Mouse (Mus musculus) layer of hippocampus, adult 8-10 months (tissue): ENCODE results near the gene Ckm. TPM values are rescaled to one million over a fixed set of nuclear protein-coding genes. Genes with fewer than 3 reads are reported as not detected.

Source experiments
- DNase-seq, 2 experiments: peaks; one replicate each; pipeline ENCODE4 v3.0.0; 2022; ENCODE audit warnings: low spot score in 2 of 2
- microRNA-seq, 2 experiments: library from miRNA; unstranded; fragments of <30 nt; microRNA quantifications; one replicate each; pipeline ENCODE4 v1.2.0; 2022
- total RNA-seq, 4 experiments: library from RNA; stranded (reverse); gene quantifications; 2 replicates each; pipeline ENCODE4 v1.2.4; 2022

Gene Ckm
- total RNA-seq, 4 experiments from 2014 or later, result 0.18 to 4.8 TPM; not detected in 2

DNA sequence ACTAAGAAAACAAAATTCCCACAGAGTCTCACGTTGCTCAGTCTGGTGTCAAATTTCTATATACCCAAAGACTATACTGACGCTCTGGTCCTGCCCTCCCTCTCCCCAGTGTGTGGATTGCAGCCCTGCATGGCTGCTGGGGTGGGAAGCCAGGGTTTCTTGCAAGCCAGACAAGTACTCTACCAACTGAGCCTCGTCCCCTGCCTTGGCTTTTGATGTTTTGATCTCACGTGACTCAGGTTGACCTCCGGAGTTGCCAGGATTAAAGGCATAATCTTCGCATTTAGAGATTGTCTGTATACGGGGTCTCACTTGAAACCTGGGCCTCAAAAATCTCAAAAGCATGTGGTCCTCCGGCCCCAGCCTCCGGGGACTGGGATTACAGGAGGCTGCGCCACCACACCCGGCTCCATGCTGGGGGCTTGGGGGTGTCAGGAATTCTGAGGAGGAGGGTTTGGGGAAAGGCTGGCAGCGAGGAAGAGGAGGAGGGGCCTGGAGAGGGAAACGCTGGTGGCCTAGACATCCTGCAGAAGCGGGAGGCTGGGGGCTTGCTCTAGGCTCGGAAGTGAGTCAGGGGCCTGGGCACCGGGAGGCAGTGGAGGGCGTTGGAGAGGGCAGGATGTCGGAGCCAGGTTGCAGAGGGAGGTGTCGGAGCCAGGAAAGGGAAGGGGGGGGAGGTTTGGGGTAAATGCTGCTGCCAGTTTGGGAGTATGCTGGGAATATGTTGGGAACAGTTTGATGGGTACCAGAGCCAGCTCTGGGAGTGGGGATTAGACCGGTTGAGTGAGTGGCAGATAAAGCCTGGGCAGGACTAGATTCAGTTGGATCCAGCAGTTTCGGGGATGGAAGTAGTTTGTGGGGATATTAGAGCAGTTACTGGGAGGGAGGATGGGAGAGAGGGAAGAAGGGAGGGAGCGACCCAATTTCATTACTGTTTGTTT lies 60.1 kb downstream of the Ckm start:
- DNase-seq, result no peak

DNA sequence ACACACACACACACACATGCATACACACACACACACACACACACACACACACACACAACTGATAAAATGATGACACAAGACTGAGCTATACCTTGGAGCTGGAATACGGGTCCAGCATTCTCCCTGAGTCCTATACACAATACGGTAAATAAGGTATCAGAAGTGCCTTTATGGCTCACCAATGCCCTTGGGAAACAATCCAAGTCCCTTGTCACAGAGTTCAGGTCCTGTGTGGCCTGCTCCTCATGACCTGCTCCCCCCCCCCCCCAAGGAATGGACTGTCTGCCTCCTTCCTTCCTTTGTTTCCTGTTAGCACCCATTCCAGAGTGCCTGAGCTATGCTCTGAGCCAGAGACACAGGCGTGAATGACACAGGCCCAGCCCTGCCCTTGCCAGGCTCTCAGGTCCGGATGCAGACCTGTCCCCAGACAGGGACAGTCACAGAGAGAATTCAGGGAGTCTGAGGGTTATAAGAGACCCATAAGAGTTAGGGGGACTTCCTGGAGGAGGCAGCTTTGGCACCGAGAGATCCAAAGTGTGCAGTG lies 62.1 kb downstream of the Ckm start:
- DNase-seq, result no peak

DNA sequence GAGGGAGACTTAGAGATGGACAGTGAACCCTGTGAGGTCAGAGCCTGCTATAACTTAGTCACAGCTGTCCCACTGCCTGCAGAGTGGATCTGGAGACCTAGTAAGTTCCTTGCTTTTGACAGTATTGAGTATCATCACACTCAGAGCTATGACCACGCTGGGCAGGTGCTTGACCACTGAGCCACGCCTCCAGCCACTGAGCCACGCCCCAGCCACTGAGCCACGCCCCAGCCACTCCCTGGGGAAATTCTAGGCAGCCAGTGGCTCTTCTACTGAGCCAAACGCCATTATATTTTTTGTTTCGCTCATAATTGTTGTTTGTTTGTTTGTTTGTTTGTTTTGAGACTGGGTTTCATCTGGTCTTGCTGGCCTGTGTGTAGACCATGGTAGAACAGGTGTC lies 63.1 kb downstream of the Ckm start:
- no peak for DNase-seq

DNA sequence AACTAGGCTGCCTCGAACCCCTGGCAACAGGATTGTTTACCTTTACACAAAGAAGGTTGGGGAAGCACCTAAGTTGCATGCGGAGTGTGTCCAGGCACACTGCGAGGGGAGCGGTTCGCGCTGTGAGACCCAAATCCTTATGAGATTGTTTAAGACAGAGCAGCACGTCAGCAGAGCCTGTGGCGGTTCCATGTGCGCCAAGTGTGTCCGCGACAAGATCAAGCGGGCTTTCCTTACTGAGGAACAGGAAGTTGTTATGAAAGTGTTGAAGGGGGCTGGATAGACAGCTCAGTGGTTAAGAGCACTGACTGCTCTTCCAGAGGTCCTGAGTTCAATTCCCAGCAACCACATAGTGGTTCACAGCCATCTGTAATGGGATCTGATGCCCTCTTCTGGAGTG lies 63.7 kb downstream of the Ckm start:
- no peak for DNase-seq

DNA sequence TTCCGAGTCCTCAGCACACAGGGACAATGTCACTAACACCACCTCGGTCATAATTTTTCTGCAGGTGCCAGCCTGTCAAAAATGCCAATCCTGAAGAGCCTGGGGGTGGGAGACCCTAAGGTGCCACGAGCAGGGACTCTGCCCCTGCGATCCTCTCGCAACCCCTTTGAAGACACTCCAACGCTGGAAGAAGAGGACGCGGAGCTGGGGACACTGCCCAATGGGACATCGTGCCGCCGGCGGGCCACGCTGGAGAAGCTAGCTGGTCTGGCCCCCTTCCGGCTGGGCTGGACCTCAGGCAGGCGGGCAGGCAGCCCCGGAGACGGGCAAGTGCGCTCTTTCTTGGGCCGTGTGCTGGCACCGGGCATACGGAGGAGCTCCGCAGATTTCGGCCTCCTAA lies 64.8 kb downstream of the Ckm start:
- DNase-seq, result no peak

DNA sequence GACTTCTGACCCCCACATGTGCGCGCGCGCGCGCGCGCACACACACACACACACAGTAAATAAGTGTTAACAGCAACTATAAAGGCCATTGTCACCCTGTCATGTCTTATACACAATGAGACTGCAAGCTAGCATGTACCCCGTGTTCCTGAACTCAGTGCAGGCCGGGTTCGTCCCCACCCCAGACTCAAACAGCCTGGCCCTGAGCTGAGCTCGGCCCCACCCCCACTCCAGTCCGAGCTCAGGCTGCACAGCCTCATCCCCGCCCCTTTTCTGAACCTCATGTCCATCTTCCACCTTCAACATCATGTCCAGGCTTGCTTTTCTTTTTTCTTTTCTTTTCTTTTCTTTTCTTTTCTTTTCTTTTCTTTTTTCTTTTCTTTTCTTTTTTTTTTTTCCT lies 65.7 kb downstream of the Ckm start:
- DNase-seq, result no peak

DNA sequence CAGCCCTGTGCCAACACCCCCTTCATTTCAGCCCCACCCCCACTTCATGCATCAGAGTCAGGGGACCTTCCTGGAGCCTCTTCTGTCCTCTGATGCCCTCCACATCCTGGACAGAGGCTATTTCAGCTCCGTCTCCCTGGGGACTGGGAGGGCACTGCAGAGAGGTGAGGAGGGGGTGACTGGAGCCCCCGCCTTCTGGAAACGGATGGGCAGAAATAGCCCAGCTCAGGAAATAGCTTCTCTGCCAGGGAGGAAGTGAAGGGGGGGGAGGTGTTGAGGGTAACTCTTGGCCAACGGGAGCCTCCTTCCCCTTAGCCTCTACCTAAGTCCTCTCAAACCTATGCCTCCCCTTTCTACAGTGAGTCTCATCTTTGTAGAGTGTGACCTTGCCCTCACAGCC lies 67.8 kb downstream of the Ckm start:
- DNase-seq, result no peak

Small RNA genes within 50 kb of the gene (microRNA-seq; reads per million reads assigned to microRNA genes)
- gene Mir343, result 0 reads per million in 2 experiments

Other genes with a start within 250 kb of the Ckm start
- gene Gipr, start 238.6 kb upstream of the Ckm start, total RNA-seq, result 1 to 10 TPM; 1.0 to 1.5 (median 1.2) TPM
- 100 to 1,000 TPM; 156 to 198 (median 171) TPM for gene Eml2, start 228.4 kb upstream of the Ckm start, total RNA-seq
- 1 to 10 TPM; 1.3 to 2.7 (median 1.8) TPM for gene Gpr4, start 192.2 kb upstream of the Ckm start, total RNA-seq
- gene Opa3, start 176.4 kb upstream of the Ckm start, total RNA-seq, result 10 to 100 TPM; 33.8 to 45.7 (median 40.7) TPM
- gene Vasp, start 133.0 kb upstream of the Ckm start, total RNA-seq, result 10 to 100 TPM; 17.4 to 26.8 (median 19.5) TPM
- gene Ppm1n, start 124.7 kb upstream of the Ckm start, total RNA-seq, result under 1 TPM in 1 of 4 experiments, not detected in 3; 0.28 TPM
- gene Rtn2, start 122.2 kb upstream of the Ckm start, total RNA-seq, result 10 to 100 TPM; 76.6 to 96.7 (median 85.4) TPM
- 10 to 100 TPM in 3 of 4 experiments, 1 to 10 TPM in 1; 5.4 to 13.8 (median 10.7) TPM for gene Fosb, start 94.7 kb upstream of the Ckm start, total RNA-seq
- 10 to 100 TPM; 41.9 to 47.8 (median 43.2) TPM for gene Ercc1, start 60.0 kb upstream of the Ckm start, total RNA-seq
- 10 to 100 TPM; 18.3 to 20.2 (median 19.0) TPM for gene Cd3eap, start 45.3 kb upstream of the Ckm start, total RNA-seq
- gene Ppp1r13l, start 45.0 kb upstream of the Ckm start, total RNA-seq, result 1 to 10 TPM; 5.7 to 9.2 (median 8.1) TPM
- 10 to 100 TPM; 36.0 to 41.5 (median 37.7) TPM for gene Ercc2, start 22.8 kb upstream of the Ckm start, total RNA-seq
- gene Klc3, start 672 bp upstream of the Ckm start, total RNA-seq, result 1 to 10 TPM; 3.7 to 8.4 (median 6.9) TPM
- gene Mark4, start 54.0 kb downstream of the Ckm start, total RNA-seq, result 100 to 1,000 TPM in 1 of 4 experiments, 10 to 100 TPM in 3; 87.6 to 103 (median 95.0) TPM
- under 1 TPM; 0.08 to 0.41 (median 0.38) TPM for gene Exoc3l2, start 58.6 kb downstream of the Ckm start, total RNA-seq
- gene Bloc1s3, start 103.6 kb downstream of the Ckm start, total RNA-seq, result 1 to 10 TPM; 4.7 to 6.7 (median 5.9) TPM
- gene Trappc6a, start 103.6 kb downstream of the Ckm start, total RNA-seq, result 10 to 100 TPM; 17.1 to 25.2 (median 21.6) TPM
- gene Nkpd1, start 113.1 kb downstream of the Ckm start, total RNA-seq, result under 1 TPM; 0.39 to 0.86 (median 0.77) TPM
- gene Ppp1r37, start 158.3 kb downstream of the Ckm start, total RNA-seq, result 100 to 1,000 TPM in 2 of 4 experiments, 10 to 100 TPM in 2; 97.7 to 120 (median 108) TPM
- gene Zfp296, start 172.5 kb downstream of the Ckm start, total RNA-seq, result 1 to 10 TPM in 2 of 4 experiments, under 1 TPM in 2; 0.90 to 1.3 (median 1.0) TPM
- gene Gemin7, start 172.8 kb downstream of the Ckm start, total RNA-seq, result 10 to 100 TPM; 43.4 to 54.4 (median 49.2) TPM
- gene Clasrp, start 199.7 kb downstream of the Ckm start, total RNA-seq, result 100 to 1,000 TPM in 2 of 4 experiments, 10 to 100 TPM in 2; 96.9 to 109 (median 101) TPM
- gene Relb, start 224.7 kb downstream of the Ckm start, total RNA-seq, result 10 to 100 TPM in 2 of 4 experiments, 1 to 10 TPM in 2; 8.3 to 11.2 (median 10.5) TPM